Mouse (Mus musculus): ENCODE data around the gene Ccdc57.
A peak's percentile ranks its signal among the peaks of the same experiment; 100 is the strongest.

Ccdc57 gene

DNA sequence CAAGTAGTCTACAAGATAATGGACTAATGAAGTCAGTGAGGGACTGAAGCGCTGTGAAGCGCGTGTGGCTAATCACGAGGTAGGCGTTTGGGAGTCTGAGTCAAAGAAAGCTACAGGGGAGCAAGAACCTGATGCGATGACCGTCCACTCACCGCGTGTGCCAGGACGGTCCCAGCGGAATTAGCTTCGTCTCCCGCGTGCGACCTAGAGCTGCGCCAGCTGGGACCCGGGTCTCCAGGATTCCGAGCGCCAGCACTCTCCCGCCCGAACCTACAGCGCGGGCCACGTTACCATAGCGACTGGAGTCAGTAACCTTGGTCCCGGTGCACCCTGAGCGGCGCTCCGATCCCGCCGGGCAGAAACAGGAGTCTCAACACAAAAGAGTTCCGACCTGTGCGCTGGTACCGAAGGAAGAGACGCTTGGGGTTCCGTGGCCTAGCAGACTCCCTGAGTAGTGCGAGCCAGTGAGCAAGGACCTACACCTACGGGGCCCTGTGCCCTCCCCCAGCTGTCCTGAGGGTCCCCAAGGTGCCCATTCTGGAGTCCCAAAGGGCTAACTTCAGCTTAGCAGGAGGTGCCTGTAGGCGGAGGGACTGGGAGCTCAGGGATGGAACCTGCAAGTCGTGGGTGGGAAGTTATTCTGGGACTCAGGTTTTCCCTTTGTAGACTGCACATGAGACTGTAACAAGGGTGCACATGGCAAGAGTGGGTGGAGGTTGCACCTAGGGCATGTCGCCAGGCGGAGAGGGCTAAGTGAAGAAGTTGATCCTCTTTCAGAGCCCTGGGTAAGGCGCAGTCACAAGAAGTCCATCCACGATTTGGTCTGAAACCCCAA lies at the start of gene Ccdc57:
Ccdc57 (minus strand) TSS at position 309 of the 835 bp plus-strand sequence.
- DNase-seq (ENCODE audit: low spot score in 2 of 2): peak; percentile 95

- no peak for DNase-seq (ENCODE audit: low spot score in 2 of 2)
Observed at GRCm38 (mm10) chr11:120982459-120982858, 49.8 kb upstream of the Ccdc57 start.

DNA sequence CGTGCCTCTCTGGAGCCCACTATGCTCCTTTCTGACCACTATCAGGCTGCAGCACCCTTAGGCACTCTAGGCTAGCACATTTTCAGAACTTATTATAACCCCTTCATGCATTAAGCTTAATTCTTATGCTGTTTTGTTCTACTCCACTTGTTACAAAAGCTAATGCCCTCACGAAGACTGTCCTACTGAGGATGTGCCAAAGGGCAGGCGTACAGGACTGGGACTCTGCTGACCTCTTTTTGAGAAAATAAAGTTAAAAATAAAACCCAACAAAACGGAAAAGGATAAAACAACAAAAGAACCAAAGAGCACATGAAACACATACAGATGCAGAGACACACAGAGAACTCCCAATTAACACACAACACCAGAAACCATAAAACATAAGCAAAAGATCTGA lies 49.0 kb upstream of the Ccdc57 start:
- no peak for DNase-seq (ENCODE audit: low spot score in 2 of 2)

- DNase-seq (ENCODE audit: low spot score in 2 of 2): no peak
Observed at GRCm38 (mm10) chr11:120980427-120981035, 47.9 kb upstream of the Ccdc57 start.

DNA sequence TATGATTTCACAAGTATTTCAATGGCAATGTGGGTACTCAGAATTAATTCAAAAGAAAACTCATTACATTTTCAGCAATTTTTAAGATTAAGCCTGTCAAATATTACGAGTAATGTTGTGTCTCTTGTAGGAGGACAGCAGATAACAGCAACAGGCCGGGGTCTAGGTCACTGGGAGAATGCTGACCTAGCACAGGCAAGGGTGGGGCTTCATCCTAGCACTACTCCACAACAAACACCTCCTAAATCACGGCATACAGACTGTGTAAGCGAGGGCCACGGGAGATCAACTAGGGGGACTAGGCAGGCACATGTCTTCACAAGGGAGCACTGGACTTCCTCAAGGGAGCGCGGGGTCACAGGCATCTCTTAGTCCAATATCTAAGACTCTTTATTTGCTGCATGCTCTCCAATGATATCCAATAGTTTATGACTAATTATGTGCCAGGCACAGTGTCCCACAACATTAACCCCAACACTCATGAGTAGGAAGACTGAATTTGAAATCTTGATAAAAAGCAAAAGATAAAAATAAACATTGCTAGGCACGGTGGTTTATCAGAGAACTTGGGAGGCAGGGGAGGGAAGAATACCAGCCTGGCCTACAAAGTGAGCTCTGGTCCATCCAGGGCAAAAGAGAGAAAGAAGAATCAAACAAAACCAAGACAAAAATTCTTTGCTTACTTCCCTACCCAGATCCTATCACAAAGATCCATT lies 47.2 kb upstream of the Ccdc57 start:
- no peak for DNase-seq (ENCODE audit: low spot score in 2 of 2)

- no peak for DNase-seq (ENCODE audit: low spot score in 2 of 2)
Observed at GRCm38 (mm10) chr11:120973318-120973717, 40.6 kb upstream of the Ccdc57 start.

DNA sequence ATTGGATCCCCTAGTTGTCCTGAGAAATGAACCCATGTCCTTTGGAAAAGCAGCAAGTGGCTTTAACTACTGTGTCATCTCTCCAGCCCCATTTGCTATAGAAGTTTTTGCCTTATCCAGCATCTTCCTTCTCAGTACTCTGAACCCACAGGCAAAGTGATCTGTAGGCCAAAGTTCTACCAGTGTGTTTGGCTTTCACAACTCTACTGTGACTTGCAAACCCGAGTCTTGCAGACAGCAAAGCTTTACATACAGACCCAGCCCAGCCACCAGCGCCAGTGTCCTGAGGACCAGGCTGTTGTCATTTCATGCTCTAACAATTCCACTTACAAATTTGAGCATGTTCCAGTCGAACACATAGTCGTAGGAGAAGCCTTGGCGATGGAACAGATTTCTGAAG lies 38.6 kb upstream of the Ccdc57 start:
- no peak for DNase-seq (ENCODE audit: low spot score in 2 of 2)

DNA sequence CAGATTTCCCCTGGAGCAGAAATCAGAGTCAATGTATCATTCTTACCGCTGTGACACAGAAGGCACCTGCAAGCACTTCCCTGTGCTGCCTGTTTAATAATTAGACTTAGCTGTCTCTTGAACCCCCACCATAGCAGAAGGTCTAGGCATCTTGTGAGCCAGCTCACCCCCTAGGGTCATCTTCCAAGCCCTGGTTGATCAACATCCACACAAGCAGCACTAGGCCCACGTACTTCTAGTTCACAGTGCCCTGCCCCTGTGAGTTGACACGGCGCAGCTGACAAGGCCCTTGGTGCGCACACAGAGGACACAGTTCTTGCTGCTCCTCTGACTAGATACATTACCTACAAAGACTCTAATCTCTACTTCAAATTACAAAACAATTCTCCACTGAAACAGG lies 37.1 kb upstream of the Ccdc57 start:
- DNase-seq (ENCODE audit: low spot score in 2 of 2): no peak

DNA sequence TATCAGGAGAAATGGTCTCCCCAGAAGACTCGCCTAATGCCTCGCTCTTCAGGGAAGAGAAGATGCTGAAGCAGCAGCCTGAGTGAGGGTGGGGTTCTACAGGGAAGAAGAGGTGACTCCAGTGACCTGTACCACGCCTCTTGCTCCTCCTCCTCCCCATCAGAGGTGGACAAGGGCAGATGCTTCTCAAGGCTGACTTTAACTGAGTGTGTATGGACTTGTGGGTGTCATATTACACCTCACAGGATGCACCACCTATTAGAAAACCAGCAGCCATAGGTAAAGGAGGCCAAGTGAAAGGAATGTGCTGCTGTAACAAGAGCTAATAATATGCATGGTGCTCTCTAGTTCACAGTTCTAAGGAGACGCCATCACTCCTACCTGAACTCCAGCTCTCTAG lies 32.9 kb upstream of the Ccdc57 start:
- no peak for DNase-seq (ENCODE audit: low spot score in 2 of 2)

DNA sequence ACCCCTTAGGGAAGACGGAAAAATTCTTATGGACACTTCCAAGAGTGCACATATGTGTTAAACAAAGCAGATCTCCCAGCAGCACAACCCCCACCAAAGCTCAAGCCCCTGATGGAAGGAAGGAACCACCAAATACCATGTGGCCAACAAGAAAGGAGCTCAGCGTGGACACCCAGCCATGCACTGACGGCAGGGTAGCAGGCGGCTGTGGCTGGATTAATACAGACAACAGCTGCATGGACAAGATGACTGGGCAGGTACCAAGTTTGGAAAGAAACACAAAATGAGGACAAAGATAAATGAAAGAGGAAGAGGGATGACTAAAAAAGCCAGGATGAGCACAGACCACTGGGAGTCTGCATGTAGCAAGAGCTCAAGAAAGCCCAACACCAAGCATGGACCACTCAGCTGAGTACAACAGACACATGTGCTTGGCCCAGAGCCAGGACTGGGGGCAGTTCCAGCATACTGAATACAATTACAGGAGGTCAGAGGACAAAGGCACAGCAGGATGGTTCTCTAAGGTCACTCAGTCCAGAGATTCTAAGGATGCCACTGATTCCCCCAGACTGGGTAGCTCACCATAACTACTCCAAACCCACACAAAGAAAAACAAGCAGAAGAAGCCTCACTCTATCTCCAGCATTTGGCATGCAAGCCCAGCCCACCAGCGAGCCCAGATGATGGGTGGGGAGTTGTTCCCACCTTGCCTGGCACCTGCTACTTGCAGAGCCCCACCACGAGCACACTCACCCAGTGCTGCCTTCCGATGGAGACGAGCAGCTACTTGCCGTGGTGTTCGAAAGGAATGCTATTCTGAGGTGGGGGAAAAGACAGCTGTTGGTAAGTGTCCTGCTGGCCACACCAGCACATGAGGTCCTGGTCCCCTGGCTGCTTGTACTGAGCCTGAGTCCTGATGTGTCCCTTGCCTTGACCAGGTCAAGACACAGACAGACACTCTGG lies 31.8 kb upstream of the Ccdc57 start:
- DNase-seq (ENCODE audit: low spot score in 2 of 2): no peak

DNA sequence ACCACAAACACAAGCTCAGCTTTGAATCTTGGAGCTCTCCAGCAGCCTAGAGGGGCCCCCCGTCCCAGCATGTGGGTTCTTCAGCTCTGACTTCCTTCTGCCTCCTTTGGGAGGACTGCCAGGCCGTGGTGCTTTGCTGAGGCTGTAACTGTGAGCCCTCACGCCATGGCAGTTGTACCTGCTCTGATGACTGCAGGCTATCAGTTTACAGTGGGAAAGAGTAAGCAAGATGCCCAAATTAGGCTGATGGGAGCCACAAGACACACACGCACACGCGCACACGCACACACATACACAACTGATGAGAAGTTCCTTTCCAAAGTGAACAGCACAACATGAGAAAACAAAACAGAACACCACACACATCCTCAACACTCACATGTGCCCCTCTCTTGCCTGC lies 30.2 kb upstream of the Ccdc57 start:
- DNase-seq (ENCODE audit: low spot score in 2 of 2): no peak

DNA sequence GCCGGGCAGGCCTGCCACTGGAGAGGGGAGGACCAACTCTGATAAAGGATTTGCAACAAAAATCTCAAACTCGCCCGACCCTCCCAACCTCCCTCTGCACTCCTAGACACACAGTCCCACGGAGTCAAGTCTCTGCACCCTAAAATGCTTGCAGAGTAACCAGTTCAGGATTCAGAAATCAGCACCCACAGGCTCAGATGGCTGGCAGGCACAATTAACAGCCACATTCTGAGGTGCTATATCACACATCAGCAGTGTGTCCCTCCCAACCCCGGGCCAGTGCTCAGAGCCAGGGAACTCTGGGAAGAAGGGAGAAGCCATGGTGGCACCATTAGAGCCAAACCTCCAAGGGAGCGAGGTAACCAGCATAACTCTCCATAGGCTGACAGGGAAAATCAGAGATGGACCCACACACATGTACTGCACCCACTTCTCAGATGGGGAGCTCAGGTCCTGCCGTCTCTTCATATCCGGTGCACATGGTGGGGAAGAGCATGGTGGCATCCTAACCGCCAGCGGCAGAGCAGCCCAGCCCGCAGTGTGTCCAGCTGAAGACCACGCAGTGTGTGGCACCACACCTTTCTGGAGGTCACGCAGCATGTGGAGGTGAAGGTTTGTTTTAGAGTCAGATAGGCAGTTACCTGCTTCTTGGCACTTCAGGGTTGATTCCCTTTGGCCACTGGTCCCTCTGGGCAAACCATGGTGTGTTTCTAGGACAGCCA lies 29.5 kb upstream of the Ccdc57 start:
- DNase-seq (ENCODE audit: low spot score in 2 of 2): no peak

GRCm38 (mm10) chr11:120961594-120961993 lies 28.9 kb upstream of the Ccdc57 start:
- DNase-seq (ENCODE audit: low spot score in 2 of 2): no peak

GRCm38 (mm10) chr11:120960248-120960647 lies 27.6 kb upstream of the Ccdc57 start:
- no peak for DNase-seq (ENCODE audit: low spot score in 2 of 2)

GRCm38 (mm10) chr11:120959564-120959963 lies 26.9 kb upstream of the Ccdc57 start:
- DNase-seq (ENCODE audit: low spot score in 2 of 2): no peak

DNA sequence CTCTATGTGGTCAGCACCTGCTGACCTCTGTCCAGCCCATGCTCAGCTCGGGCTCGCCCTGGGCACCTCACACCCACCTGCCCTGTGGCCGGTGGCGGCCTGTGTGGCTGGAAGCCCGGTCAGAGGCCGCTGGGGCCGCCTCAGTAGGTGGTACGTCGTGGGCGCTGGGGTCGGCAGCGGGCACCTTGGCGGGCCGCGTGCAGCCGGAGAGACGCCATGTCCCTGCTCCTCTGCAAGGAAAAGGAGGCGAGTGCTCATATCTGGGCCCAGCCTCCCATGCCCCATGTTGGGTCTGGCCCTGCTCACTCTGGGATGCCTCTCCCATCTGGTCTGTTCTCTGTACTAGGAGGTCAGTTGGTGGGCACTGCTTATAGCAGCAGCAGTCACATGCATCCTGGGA lies 26.4 kb upstream of the Ccdc57 start:
- no peak for DNase-seq (ENCODE audit: low spot score in 2 of 2)

DNA sequence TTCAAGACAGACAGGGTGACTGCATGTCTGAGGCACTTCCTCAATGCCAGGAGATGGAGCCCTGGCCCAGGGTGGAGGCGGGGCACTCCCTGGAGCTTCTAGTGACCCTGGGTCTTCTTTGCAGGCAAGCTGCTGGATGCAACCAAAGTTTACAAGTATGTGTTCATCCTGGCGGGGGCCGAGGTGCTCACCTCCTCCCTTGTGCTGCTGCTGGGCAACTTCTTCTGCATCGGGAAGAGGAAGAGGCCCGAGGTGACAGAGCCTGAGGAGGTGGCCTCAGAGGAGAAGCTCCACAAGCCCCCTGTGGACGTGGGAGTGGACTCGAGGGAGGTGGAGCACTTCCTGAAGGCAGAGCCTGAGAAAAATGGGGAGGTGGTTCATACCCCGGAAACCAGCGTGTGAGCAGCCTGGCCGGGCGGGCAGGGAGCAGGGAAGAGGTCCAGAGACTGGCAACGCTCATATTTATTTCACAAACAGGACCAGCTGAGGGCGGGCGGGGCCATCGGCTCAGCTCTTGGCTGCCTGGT lies 25.1 kb upstream of the Ccdc57 start:
- peak; percentile 52 to 53 for DNase-seq (ENCODE audit: low spot score in 2 of 2)

- peak in 1 of 2 experiments; percentile 37 for DNase-seq (ENCODE audit: low spot score in 2 of 2)
Observed at GRCm38 (mm10) chr11:120957052-120957451, 24.4 kb upstream of the Ccdc57 start.

DNA sequence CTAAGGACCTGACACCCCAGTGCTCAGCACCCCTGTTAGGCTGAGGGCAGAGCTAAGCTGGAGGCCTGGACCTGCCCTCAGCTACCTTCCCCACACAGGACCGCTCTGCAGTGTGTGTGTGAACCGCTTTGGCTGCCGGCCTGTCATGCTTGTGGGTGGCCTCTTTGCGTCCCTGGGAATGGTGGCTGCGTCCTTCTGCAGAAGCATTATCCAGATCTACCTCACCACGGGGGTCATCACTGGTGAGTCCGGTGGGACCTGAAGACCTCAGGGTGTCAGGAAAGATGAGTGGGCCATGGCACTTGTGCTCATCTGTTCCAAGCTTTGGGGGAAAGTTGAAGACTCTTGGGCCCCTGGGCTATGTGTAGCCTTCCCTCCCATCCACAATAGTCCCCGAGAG lies 23.0 kb upstream of the Ccdc57 start:
- no peak for DNase-seq (ENCODE audit: low spot score in 2 of 2)

DNA sequence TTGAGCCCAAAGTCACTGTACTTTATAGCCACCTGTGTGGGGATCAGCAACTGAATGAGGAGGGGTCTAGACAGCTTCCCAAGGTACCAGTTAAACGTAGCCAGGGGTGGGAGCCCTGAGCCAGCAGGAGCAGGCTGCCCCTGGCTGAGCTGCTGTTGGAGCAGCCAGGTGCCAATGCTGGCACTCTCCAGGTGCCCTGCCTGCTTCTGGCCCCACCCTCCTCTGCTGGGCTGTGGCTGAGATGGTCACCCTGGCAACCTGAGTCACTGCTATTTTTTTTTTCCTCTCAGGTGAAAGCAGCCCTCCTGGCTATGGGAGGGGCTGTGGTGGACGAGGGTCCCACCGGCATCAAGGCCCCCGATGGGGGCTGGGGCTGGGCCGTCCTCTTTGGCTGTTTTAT lies 22.3 kb upstream of the Ccdc57 start:
- DNase-seq (ENCODE audit: low spot score in 2 of 2): no peak

Data from right cerebral cortex, postnatal 10 days (tissue).